Mouse (Mus musculus) MEL (cell line): ENCODE results near the gene Abhd12b. TPM values are rescaled to one million over a fixed set of nuclear protein-coding genes. Genes with fewer than 3 reads are reported as not detected.

ENCODE experiments used
- DNase-seq: peaks from one replicate; pipeline ENCODE4 v3.0.0; 2011; ENCODE audit warnings: low read depth, low spot score
- H3K27ac ChIP-seq: 2 replicates; pipeline ENCODE4 v1.5.1; 2012; ENCODE audit warnings: low read depth, mild to moderate bottlenecking, control low read depth, low read length, moderate library complexity; ENCODE audit not compliant: control insufficient read depth
- H3K27me3 ChIP-seq, 2 experiments: fragments of 150-350 bp in 1 of 2; sonication (generic) in 1 of 2; 2 replicates each; pipeline ENCODE4 v1.6.1; 2012; ENCODE audit warnings: low read length in 2 of 2, mild to moderate bottlenecking in 2 of 2, improper control_type of control experiment in 1 of 2, moderate library complexity in 1 of 2; ENCODE audit not compliant: insufficient read depth in 2 of 2, control insufficient read depth in 1 of 2
- H3K36me3 ChIP-seq, 2 experiments: 2 replicates each; pipeline ENCODE4 v1.6.1; 2012 to 2014; ENCODE audit warnings: low read length in 2 of 2, improper control_type of control experiment in 1 of 2, inconsistent platforms in 1 of 2, mild to moderate bottlenecking in 1 of 2; ENCODE audit not compliant: insufficient read depth in 2 of 2, control insufficient read depth in 1 of 2
- H3K4me1 ChIP-seq, 2 experiments: fragments of 150-350 bp in 1 of 2; sonication (generic) in 1 of 2; 2 replicates each; pipeline ENCODE4 v1.6.1; 2012; ENCODE audit warnings: low read length in 2 of 2, improper control_type of control experiment in 1 of 2, mild to moderate bottlenecking in 1 of 2; ENCODE audit not compliant: insufficient read depth in 2 of 2, control insufficient read depth in 1 of 2
- H3K4me3 ChIP-seq, 2 experiments: fragments of 150-350 bp in 1 of 2; sonication (generic) in 1 of 2; 2 replicates each; pipeline ENCODE4 v1.5.1; 2012; ENCODE audit warnings: low read depth in 2 of 2, low read length in 2 of 2, mild to moderate bottlenecking in 2 of 2, moderate library complexity in 2 of 2, control low read depth in 1 of 2, improper control_type of control experiment in 1 of 2; ENCODE audit not compliant: control insufficient read depth in 1 of 2, insufficient read depth in 1 of 2
- H3K79me2 ChIP-seq: 2 replicates; pipeline ENCODE4 v1.6.1; 2012; ENCODE audit warnings: mild to moderate bottlenecking, low read length, moderate library complexity; ENCODE audit not compliant: control insufficient read depth, poor library complexity, insufficient read depth
- H3K9ac ChIP-seq: 2 replicates; pipeline ENCODE4 v1.6.1; 2012; ENCODE audit warnings: low read depth, mild to moderate bottlenecking, control low read depth, low read length, moderate library complexity; ENCODE audit not compliant: control insufficient read depth, poor library complexity, severe bottlenecking
- H3K9me3 ChIP-seq: fragments of 150-350 bp; sonication (generic); replicated peaks from 2 replicates; pipeline ENCODE4 v1.6.1; 2012; ENCODE audit warnings: mild to moderate bottlenecking, low read length, improper control_type of control experiment, moderate library complexity; ENCODE audit not compliant: insufficient read depth
- CTCF ChIP-seq, 3 experiments: IDR thresholded peaks in 2 of 3; conservative IDR thresholded peaks in 1 of 3; 2 replicates each; pipeline ENCODE4 v1.5.1; 2011 to 2012; ENCODE audit warnings: low read length in 3 of 3, low read depth in 2 of 3, mild to moderate bottlenecking in 2 of 3, improper control_type of control experiment in 1 of 3, inconsistent platforms in 1 of 3, mixed read lengths in 1 of 3, moderate library complexity in 1 of 3; ENCODE audit not compliant: control insufficient read depth in 1 of 3, insufficient read depth in 1 of 3, poor library complexity in 1 of 3, severe bottlenecking in 1 of 3
- EP300 ChIP-seq, 2 experiments: IDR thresholded peaks; 2 replicates each; pipeline ENCODE4 v1.6.1; 2011; ENCODE audit warnings: improper control_type of control experiment in 2 of 2, low read length in 2 of 2, low read depth in 1 of 2, mild to moderate bottlenecking in 1 of 2
- ETS1 ChIP-seq: IDR thresholded peaks from 2 replicates; pipeline ENCODE4 v1.6.1; 2012; ENCODE audit warnings: low read depth, mild to moderate bottlenecking, inconsistent platforms, low read length, improper control_type of control experiment, moderate library complexity
- GATA1 ChIP-seq: IDR thresholded peaks from 2 replicates; pipeline ENCODE4 v1.6.1; 2011; ENCODE audit warnings: low read depth, low read length, improper control_type of control experiment
- HCFC1 ChIP-seq: IDR thresholded peaks from 2 replicates; pipeline ENCODE4 v1.6.1; 2012; ENCODE audit warnings: low read depth, mild to moderate bottlenecking, inconsistent platforms, low read length, improper control_type of control experiment, moderate library complexity
- MEF2A ChIP-seq: IDR thresholded peaks from 2 replicates; pipeline ENCODE4 v1.6.1; 2014; ENCODE audit warnings: low read depth, mild to moderate bottlenecking, inconsistent platforms, low read length, improper control_type of control experiment; ENCODE audit not compliant: poor library complexity, insufficient replicate concordance, severe bottlenecking; ENCODE audit errors: extremely low read depth
- MXI1 ChIP-seq: IDR thresholded peaks from 2 replicates; pipeline ENCODE4 v1.6.1; 2011; ENCODE audit warnings: mild to moderate bottlenecking, low read depth, low read length, improper control_type of control experiment
- NELFE ChIP-seq: IDR thresholded peaks from 2 replicates; pipeline ENCODE4 v1.6.1; 2011; ENCODE audit warnings: low read depth, low read length, improper control_type of control experiment
- POLR2A ChIP-seq, 2 experiments: IDR thresholded peaks; 2 replicates each; pipeline ENCODE4 v1.6.1; 2011 to 2012; ENCODE audit warnings: low read length in 2 of 2, mild to moderate bottlenecking in 2 of 2, control low read depth in 1 of 2, improper control_type of control experiment in 1 of 2, low read depth in 1 of 2, moderate library complexity in 1 of 2; ENCODE audit not compliant: control insufficient read depth in 1 of 2, insufficient read depth in 1 of 2, poor library complexity in 1 of 2
- RAD21 ChIP-seq: IDR thresholded peaks from 2 replicates; pipeline ENCODE4 v1.6.1; 2011; ENCODE audit warnings: mild to moderate bottlenecking, low read depth, low read length, improper control_type of control experiment
- RCOR1 ChIP-seq: IDR thresholded peaks from 2 replicates; pipeline ENCODE4 v1.6.1; 2012; ENCODE audit warnings: low read depth, mild to moderate bottlenecking, inconsistent platforms, low read length, improper control_type of control experiment
- SIN3A ChIP-seq: IDR thresholded peaks from 2 replicates; pipeline ENCODE4 v1.6.1; 2012; ENCODE audit warnings: low read length, improper control_type of control experiment, inconsistent platforms
- TBP ChIP-seq: IDR thresholded peaks from 2 replicates; pipeline ENCODE4 v1.8.0; 2011; ENCODE audit warnings: low read depth, low read length, improper control_type of control experiment
- UBTF ChIP-seq: IDR thresholded peaks from 2 replicates; pipeline ENCODE4 v1.6.1; 2012; ENCODE audit warnings: low read depth, mild to moderate bottlenecking, inconsistent platforms, low read length, improper control_type of control experiment, moderate library complexity, borderline replicate concordance; ENCODE audit not compliant: insufficient read depth
- USF1 ChIP-seq: IDR thresholded peaks from 2 replicates; pipeline ENCODE4 v1.6.1; 2014; ENCODE audit warnings: low read depth, mild to moderate bottlenecking, inconsistent platforms, low read length, improper control_type of control experiment, moderate library complexity
- USF2 ChIP-seq, 2 experiments: IDR thresholded peaks; 2 replicates each; pipeline ENCODE4 v1.6.1; 2011 to 2012; ENCODE audit warnings: improper control_type of control experiment in 2 of 2, low read length in 2 of 2, borderline replicate concordance in 1 of 2, inconsistent platforms in 1 of 2, low read depth in 1 of 2, mild to moderate bottlenecking in 1 of 2; ENCODE audit not compliant: insufficient read depth in 1 of 2
- ZKSCAN1 ChIP-seq: IDR thresholded peaks from 2 replicates; pipeline ENCODE4 v1.6.1; 2012; ENCODE audit warnings: low read depth, mild to moderate bottlenecking, inconsistent platforms, low read length, improper control_type of control experiment, moderate library complexity
- polyA plus RNA-seq, 2 experiments: library from polyadenylated mRNA; stranded (reverse) in 1 of 2; unstranded in 1 of 2; fragments of >175 nt in 1 of 2; fragments of >200 nt in 1 of 2; gene quantifications; 2 replicates each; pipeline versions ENCODE4 v1.2.1 to v1.2.4; 2012; ENCODE audit warnings: low replicate concordance in 2 of 2, low read depth in 1 of 2; ENCODE audit not compliant: insufficient read length in 2 of 2, insufficient read depth in 1 of 2, missing spikeins in 1 of 2
- total RNA-seq: library from RNA; depleted of rRNA; stranded (reverse); fragments of 300-350 nt; gene quantifications from 2 replicates; pipeline ENCODE4 v1.2.3, GENCODE M21; 2012

The Abhd12b gene
- total and polyA plus RNA-seq, 3 experiments: not detected

- peak; percentile 93 for TF ChIP-seq RAD21
- peak; percentile 56; the same call in 1 of the 2 replicates for TF ChIP-seq MXI1
- TF ChIP-seq ETS1: no peak
- peak; percentile 43 to 90 (median 90) for TF ChIP-seq CTCF (IDR thresholded peaks at IDR 0.05 in 2 of 3, conservative IDR thresholded peaks at IDR 0.05 in 1 of 3; ENCODE audit: control insufficient read depth in 1 of 3, insufficient read depth in 1 of 3, low read depth in 2 of 3, low read length in 3 of 3, poor library complexity in 1 of 3, severe bottlenecking in 1 of 3)
- TF ChIP-seq EP300 (IDR thresholded peaks at IDR 0.05; ENCODE audit: low read depth in 1 of 2, low read length in 2 of 2): no peak
- no peak for TF ChIP-seq POLR2A (IDR thresholded peaks at IDR 0.05; ENCODE audit: control insufficient read depth in 1 of 2, insufficient read depth in 1 of 2, low read depth in 1 of 2, low read length in 2 of 2, poor library complexity in 1 of 2)
- TF ChIP-seq NELFE: no peak
- no peak for TF ChIP-seq GATA1
- TF ChIP-seq HCFC1: no peak
- TF ChIP-seq MEF2A: no peak
- TF ChIP-seq UBTF: no peak
- TF ChIP-seq RCOR1: no peak
- TF ChIP-seq TBP: no peak
Observed at GRCm38 (mm10) chr12:70144637-70145448, 9.1 kb upstream of the Abhd12b start (continued).

GRCm38 (mm10) chr12:70145586-70145985 lies 8.4 kb upstream of the Abhd12b start:
- Histone ChIP-seq H3K4me3 (no peak overlapping the region), H3K4me1 (peaks cover 6 to 17% of the 10 kb centered on the region in 2 experiments), H3K27ac (no peak overlapping the region), H3K27me3 (no peaks in the 10 kb centered on the region), H3K36me3 (peaks cover 0 to 6% of the 10 kb centered on the region in 2 experiments; a peak in 2 of 4 replicates), H3K9me3 (no peaks in the 10 kb centered on the region), H3K9ac (no peak overlapping the region), H3K79me2 (no peaks in the 10 kb centered on the region)
- no peak for TF ChIP-seq HCFC1
- no peak for TF ChIP-seq USF1
- TF ChIP-seq USF2 (IDR thresholded peaks at IDR 0.05; ENCODE audit: borderline replicate concordance in 1 of 2, insufficient read depth in 1 of 2, low read depth in 1 of 2, low read length in 2 of 2): no peak
- TF ChIP-seq ZKSCAN1: no peak
- TF ChIP-seq SIN3A: no peak
- TF ChIP-seq POLR2A (IDR thresholded peaks at IDR 0.05; ENCODE audit: control insufficient read depth in 1 of 2, insufficient read depth in 1 of 2, low read depth in 1 of 2, low read length in 2 of 2, poor library complexity in 1 of 2): no peak
- DNase-seq: no peak
